Mouse (Mus musculus): ENCODE results near the gene Bola2.
A peak's percentile ranks its signal among the peaks of the same experiment; 100 is the strongest.
"Not testable (repeated sequence)": the region's sequence is repeated elsewhere in the genome, so short reads cannot be mapped to it uniquely, and the experiment has no call there.

The Bola2 gene

GRCm38 (mm10) chr7:126707442-126708174 lies 12.4 kb downstream of the Bola2 start, which contains the start of gene Coro1a:
Coro1a (minus strand) TSS chr7:126707787.
- DNase-seq (ENCODE audit: low read depth in 1 of 2, low spot score in 2 of 2): no peak

GRCm38 (mm10) chr7:126708175-126708952 lies 13.2 kb downstream of the Bola2 start:
- no peak for DNase-seq (ENCODE audit: low read depth in 1 of 2, low spot score in 2 of 2)

GRCm38 (mm10) chr7:126710266-126710665 lies 15.1 kb downstream of the Bola2 start:
- no peak for DNase-seq (ENCODE audit: low read depth in 1 of 2, low spot score in 2 of 2)

- no peak for DNase-seq (ENCODE audit: low read depth in 1 of 2, low spot score in 2 of 2)
These were observed 16.7 kb downstream of the Bola2 start for GRCm38 (mm10) chr7:126711910-126712309.

- DNase-seq (ENCODE audit: low read depth in 1 of 2, low spot score in 2 of 2): no peak
These were observed 20.5 kb downstream of the Bola2 start for GRCm38 (mm10) chr7:126715679-126716078.

GRCm38 (mm10) chr7:126717566-126717965 lies 22.4 kb downstream of the Bola2 start:
- no peak for DNase-seq (ENCODE audit: low read depth in 1 of 2, low spot score in 2 of 2)

- DNase-seq (ENCODE audit: low read depth in 1 of 2, low spot score in 2 of 2): no peak
These were observed 23.7 kb downstream of the Bola2 start for GRCm38 (mm10) chr7:126718787-126719337.

- DNase-seq (ENCODE audit: low read depth in 1 of 2, low spot score in 2 of 2): no peak
These were observed 26.4 kb downstream of the Bola2 start for GRCm38 (mm10) chr7:126721635-126722034.

- DNase-seq (ENCODE audit: low read depth in 1 of 2, low spot score in 2 of 2): no peak
These were observed 29.9 kb downstream of the Bola2 start for GRCm38 (mm10) chr7:126725077-126725476.

GRCm38 (mm10) chr7:126725667-126726066 lies 30.5 kb downstream of the Bola2 start:
- no peak for DNase-seq (ENCODE audit: low read depth in 1 of 2, low spot score in 2 of 2)

- not testable (repeated sequence) for DNase-seq (ENCODE audit: low read depth in 1 of 2, low spot score in 2 of 2)
These were observed 35.1 kb downstream of the Bola2 start for GRCm38 (mm10) chr7:126730256-126730789.

- DNase-seq (ENCODE audit: low read depth in 1 of 2, low spot score in 2 of 2): no peak
These were observed 40.9 kb downstream of the Bola2 start for GRCm38 (mm10) chr7:126736122-126736521.

- DNase-seq (ENCODE audit: low read depth in 1 of 2, low spot score in 2 of 2): no peak
These were observed 44.4 kb downstream of the Bola2 start for GRCm38 (mm10) chr7:126739551-126739950.

GRCm38 (mm10) chr7:126740132-126740735 lies 45.0 kb downstream of the Bola2 start:
- DNase-seq (ENCODE audit: low read depth in 1 of 2, low spot score in 2 of 2): no peak

- DNase-seq (ENCODE audit: low read depth in 1 of 2, low spot score in 2 of 2): no peak
These were observed 45.8 kb downstream of the Bola2 start for GRCm38 (mm10) chr7:126740977-126741376.

- DNase-seq (ENCODE audit: low read depth in 1 of 2, low spot score in 2 of 2): no peak
These were observed 46.3 kb downstream of the Bola2 start for GRCm38 (mm10) chr7:126741452-126741851.

- no peak for DNase-seq (ENCODE audit: low read depth in 1 of 2, low spot score in 2 of 2)
These were observed 46.8 kb downstream of the Bola2 start for GRCm38 (mm10) chr7:126741964-126742482.

GRCm38 (mm10) chr7:126746066-126746465 lies 50.9 kb downstream of the Bola2 start:
- peak; percentile 61 to 70 for DNase-seq (ENCODE audit: low read depth in 1 of 2, low spot score in 2 of 2)

GRCm38 (mm10) chr7:126746798-126747197 lies 51.6 kb downstream of the Bola2 start:
- DNase-seq (ENCODE audit: low read depth in 1 of 2, low spot score in 2 of 2): peak in 1 of 2 experiments; percentile 57

GRCm38 (mm10) chr7:126748824-126749223 lies 53.6 kb downstream of the Bola2 start:
- DNase-seq (ENCODE audit: low read depth in 1 of 2, low spot score in 2 of 2): no peak

Measured in monocyte, adult 2 months (primary cell).